Mouse (Mus musculus): ENCODE data around the gene Tm9sf4. TPM values are rescaled to one million over a fixed set of nuclear protein-coding genes. Genes with fewer than 3 reads are reported as not detected.

Gene Tm9sf4
- polyA plus RNA-seq (2012), result 36.2 and 36.5 TPM in 2 replicates

GRCm38 (mm10) chr2:153160844-153161683 is at the start of gene Tm9sf4:
Tm9sf4 (plus strand) TSS chr2:153161303.

GRCm38 (mm10) chr2:153224946-153225594 is 64.0 kb downstream of the Tm9sf4 start, which contains the start of gene Tspyl3:
Tspyl3 (minus strand) TSS chr2:153225441.

GRCm38 (mm10) chr2:153241250-153242014 is 80.3 kb downstream of the Tm9sf4 start, which contains the start of the genes Plagl2 and Pofut1:
Plagl2 (minus strand) TSS chr2:153241426.
Pofut1 (plus strand) TSS chr2:153241533.

Other genes with a start within 250 kb of the Tm9sf4 start
- gene Mylk2, start 250.0 kb upstream of the Tm9sf4 start, polyA plus RNA-seq (2012), result 0.03 TPM in 1 of 2 replicates, not detected in the other
- 0.09 and 0.23 TPM in 2 replicates for gene Foxs1, start 228.1 kb upstream of the Tm9sf4 start, polyA plus RNA-seq (2012)
- not detected in 2 replicates for gene Dusp15, start 209.6 kb upstream of the Tm9sf4 start, polyA plus RNA-seq (2012)
- 0.52 and 0.81 TPM in 2 replicates for gene Ttll9, start 198.8 kb upstream of the Tm9sf4 start, polyA plus RNA-seq (2012)
- 63.7 and 83.7 TPM in 2 replicates for gene Pdrg1, start 145.9 kb upstream of the Tm9sf4 start, polyA plus RNA-seq (2012)
- gene Xkr7, start 129.5 kb upstream of the Tm9sf4 start, polyA plus RNA-seq (2012), result 0.03 and 0.09 TPM in 2 replicates
- 3.8 and 5.4 TPM in 2 replicates for gene Ccm2l, start 95.3 kb upstream of the Tm9sf4 start, polyA plus RNA-seq (2012)
- gene Hck, start 52.8 kb upstream of the Tm9sf4 start, polyA plus RNA-seq (2012), result 9.8 and 12.6 TPM in 2 replicates
- gene Tspyl3, start 64.1 kb downstream of the Tm9sf4 start, polyA plus RNA-seq (2012), result 5.6 and 5.8 TPM in 2 replicates
- 17.3 and 18.7 TPM in 2 replicates for gene Plagl2, start 80.1 kb downstream of the Tm9sf4 start, polyA plus RNA-seq (2012)
- 7.6 and 8.2 TPM in 2 replicates for gene Pofut1, start 80.2 kb downstream of the Tm9sf4 start, polyA plus RNA-seq (2012)
- 1.8 and 2.1 TPM in 2 replicates for gene Kif3b, start 130.1 kb downstream of the Tm9sf4 start, polyA plus RNA-seq (2012)
- 13.8 and 19.9 TPM in 2 replicates for gene Asxl1, start 184.5 kb downstream of the Tm9sf4 start, polyA plus RNA-seq (2012)

Data from megakaryocyte-erythroid progenitor cell, adult 5 weeks (primary cell).